Mouse (Mus musculus) ovary, adult 18-20 months (tissue): Measurements from ENCODE around the gene Mterf4.

ENCODE experiments used
- DNase-seq: peaks from one replicate; pipeline ENCODE4 v3.0.0; 2022; ENCODE audit warnings: low spot score, mixed read lengths

Mterf4 gene

DNA sequence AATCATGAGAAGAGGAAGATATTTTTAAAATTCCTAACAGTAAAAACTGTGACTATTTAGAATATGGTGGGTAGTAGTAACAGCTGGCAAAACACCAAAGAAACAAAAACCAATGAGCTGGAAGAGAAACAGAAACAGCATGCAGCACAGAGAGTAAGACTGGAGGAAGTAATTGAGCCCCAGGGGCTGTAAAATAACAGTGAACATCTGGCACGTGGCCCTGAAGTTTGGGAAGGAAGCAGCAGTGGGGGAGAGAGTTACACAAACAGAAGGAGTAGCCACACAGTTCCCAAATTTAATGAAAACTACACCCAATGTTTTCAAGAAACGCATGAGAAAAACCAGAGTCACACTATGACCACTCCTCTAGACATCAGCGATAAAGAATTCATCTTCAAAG is 38.5 kb downstream of the Mterf4 start:
- no peak for DNase-seq

DNA sequence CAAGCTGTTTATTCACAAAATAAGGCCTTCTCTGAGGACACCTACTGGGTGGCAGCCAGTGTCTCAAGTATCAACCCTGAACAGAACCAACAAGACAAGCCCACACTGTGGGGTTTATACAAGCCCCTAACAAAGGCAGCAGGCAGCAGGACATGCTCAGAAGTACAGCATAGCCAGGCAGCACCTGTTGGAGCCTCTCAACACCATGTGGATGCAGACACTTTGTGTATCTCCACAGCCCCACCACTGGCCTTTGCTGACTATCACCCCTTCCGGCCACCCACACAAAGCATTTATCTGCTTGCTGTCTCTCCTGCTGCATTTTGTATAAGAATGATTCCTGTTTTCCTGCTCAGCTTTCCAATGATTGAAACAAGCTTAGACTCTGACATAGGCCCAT is 48.2 kb downstream of the Mterf4 start:
- no peak for DNase-seq

DNA sequence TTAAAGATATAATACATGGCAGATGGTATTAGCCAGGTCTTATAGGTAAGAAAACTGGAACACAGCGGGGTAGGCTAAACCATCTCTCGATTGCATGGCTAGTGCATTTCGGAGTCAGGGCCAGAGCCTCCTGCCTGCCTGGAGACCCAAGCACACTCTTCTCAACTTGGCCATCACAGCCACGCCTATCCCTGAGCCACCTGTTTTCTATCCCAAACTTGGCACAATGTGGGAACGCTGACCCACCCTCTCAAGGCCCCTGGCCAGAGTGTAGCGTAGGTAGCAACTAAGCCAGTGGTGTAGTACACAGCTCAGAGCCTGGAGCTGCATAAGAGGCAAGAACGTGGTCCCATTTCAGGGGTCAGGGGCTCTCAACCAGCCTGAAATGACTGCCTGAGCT is 50.0 kb downstream of the Mterf4 start:
- DNase-seq = no peak

DNA sequence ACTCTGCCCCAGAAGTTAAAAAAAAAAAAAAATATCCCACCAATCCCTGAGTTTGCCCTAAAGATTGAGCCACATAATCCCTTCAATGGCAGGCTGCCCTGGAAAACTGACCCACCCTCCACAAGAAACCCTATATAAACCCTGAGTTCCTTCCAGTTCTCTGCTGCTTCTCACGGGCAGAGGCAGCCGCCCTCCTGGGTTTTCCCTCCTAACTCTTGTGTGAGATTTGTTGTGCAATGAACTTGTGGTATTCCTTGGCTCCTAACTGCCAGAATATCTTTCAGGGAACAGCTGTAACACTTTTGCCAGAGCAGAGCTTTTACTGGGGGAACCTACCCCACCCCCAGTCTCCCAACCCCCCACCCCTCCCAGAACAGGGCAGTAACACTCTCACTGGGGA is 53.1 kb downstream of the Mterf4 start:
- DNase-seq = no peak
